Mouse (Mus musculus): ENCODE measurements around the gene Serpinb3b.
"Not testable (repeated sequence)": the region's sequence is repeated elsewhere in the genome, so short reads cannot be mapped to it uniquely, and the experiment has no call there.

Serpinb3b gene

DNA sequence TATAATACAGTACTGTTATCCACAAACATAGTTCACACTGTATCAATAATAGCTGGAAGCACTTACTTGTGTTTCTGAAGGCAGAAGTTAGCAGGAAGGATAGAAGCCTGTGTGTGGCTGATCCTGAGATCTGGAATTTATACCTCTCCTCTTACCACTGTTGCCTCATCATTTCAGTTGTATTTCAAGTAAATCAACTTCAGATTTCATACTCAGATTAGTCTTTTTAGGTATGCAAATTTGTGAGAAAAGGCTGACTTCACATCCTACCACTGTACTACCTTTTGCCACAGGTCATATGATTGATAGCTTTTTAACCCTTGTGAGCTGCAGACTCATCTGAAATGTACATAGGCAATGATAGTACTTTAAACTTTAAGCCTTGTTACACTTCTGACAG is at the start of gene Serpinb3b, which contains the start of gene Serpinb3c:
Serpinb3b (minus strand) TSS at position 101 of the 400 bp plus-strand sequence.
Serpinb3c (minus strand) TSS at position 111 of the 400 bp plus-strand sequence.
- not testable (repeated sequence) for DNase-seq (ENCODE audit: low spot score)

DNA sequence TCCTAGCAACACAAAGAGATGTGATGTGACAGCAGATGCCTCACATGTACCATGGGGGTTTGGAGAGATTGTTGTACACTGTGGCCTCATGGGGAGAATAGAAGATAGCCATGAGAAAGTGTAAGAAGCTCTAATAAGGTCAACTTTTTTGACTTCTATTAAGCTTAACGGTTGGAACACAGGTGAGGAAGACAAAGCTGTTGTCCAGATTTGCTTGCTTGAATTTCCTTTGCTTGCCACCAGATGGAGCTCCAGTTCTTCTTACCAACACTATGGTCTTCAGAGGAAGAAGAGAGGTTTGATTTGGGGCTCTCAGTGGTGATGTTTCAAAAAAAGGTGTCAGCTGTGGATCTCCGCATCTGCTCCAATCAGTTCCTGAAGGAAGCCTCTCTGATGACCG is 35.0 kb downstream of the Serpinb3b start:
- peak; percentile 4 for DNase-seq (ENCODE audit: low spot score)

DNA sequence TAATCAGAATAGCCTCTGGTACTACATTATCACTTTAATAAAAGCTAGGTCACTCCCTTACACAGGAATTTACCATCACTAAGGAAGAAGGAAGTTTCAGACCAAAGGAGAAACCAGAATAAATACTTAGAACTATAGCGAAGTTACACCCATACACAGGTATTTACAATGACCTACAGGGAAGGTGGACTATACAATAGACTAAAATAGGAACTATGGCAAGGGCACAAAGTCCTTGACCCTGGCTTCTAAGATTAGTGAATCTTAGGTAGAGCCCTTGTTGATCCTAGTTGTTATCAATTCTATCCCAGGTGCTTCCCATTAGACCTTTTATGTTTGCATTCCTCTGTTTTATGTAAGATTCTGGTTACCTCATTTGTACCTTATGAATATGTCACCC is 60.9 kb downstream of the Serpinb3b start:
- not testable (repeated sequence) for DNase-seq (ENCODE audit: low spot score)

DNA sequence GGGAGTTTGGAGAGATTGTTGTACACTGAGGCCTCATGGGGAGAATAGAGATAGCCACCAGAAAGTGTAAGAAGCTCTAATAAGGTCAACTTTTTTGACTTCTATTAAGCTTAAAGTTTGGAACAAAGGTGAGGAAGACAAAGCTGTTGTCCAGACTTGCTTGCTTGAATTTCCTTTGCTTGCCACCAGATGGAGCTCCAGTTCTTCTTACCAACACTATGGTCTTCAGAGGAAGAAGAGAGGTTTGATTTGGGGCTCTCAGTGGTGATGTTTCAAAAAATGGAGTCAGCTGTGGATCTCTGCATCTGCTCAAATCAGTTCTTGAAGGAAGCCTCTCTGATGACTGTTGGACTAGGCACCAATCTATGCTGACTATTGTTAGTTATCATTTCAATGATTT is 150.7 kb downstream of the Serpinb3b start:
- DNase-seq (ENCODE audit: low spot score): peak; percentile 18
